Mouse (Mus musculus): Measurements from ENCODE around the gene Sirt4.
"Not testable (repeated sequence)": the region's sequence is repeated elsewhere in the genome, so short reads cannot be mapped to it uniquely, and the experiment has no call there.

The Sirt4 gene

DNA sequence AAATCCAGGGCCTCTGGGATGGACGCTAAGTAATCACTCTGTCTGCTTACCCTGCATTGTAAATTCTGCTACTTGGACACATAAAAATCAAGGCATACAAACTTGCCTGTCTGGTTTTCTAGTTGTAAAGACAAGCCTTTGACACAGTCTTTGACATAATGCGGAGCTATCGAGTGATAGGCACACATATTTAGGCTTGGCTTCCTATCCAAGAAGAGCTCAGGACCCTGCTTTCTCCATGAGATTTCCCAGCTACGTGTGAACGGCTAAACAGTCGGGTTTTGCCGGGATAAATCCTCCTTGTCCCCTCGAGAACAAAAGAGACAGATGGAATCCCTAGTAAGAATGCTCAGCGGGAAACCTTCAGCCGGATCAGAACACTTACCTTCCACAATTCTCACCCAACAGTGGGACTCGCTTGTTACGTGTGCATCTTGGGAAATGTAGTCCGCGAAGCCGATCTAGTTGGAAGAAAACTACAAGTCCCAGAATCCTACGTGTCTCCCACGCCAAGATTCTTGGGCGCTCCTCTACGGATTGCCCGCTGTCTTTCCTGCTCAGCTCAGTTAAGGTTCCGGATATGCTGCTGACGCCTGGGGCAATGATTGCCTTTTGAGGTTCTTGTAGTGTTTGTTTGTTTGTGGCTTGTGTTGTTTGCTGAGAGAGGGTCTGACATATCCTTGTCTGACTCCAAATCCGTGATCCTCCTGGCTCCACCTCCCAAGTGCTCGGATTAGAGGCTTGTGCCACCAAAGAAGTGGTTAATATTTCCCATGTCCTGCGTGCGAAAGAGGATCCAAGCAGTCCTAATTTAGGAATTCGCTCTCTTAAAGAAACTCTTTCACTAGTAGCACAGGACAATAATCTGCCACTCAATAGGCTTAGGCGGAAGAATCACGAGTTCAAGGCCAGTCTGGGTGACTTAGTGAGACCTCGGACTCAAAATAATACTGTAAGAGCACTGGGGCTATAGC, at the start of gene Sirt4:
Gene Sirt4 (minus strand): TSS at position 779 of the 974 bp plus-strand sequence.
- DNase-seq (ENCODE audit: low spot score), result peak; percentile 68

DNA sequence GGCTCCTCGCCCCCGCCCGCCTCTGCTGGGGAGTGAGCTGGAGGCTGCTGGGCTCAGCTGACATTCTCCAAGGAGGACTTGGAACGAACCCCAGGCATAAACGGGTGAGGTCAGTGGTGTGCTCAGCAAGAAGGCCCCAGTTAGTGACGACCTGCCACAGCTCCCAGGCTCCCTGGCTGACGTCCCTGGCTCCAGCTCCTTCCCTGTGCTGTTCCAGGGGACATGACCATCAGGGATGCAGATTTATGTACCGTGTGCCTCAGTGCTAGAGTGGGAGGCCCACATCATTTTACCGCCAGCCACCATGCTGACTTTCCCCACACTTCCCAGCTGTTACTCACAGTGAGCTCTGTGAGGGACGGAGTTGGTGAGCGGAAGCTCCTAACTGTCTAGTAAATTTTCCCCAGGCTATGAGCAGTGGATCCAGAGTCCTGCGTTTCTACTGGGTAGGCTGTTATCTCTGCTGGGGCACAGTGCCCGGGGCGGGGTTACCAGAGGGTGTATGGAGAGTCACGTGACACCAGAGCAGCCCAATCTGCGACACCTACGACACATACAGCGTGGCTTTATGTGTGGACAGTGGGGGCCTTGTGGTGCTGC, 47.2 kb upstream of the Sirt4 start:
- peak; percentile 76 for DNase-seq (ENCODE audit: low spot score)

GRCm38 (mm10) chr5:115530447-115530809, 45.9 kb upstream of the Sirt4 start:
- no peak for DNase-seq (ENCODE audit: low spot score)

DNA sequence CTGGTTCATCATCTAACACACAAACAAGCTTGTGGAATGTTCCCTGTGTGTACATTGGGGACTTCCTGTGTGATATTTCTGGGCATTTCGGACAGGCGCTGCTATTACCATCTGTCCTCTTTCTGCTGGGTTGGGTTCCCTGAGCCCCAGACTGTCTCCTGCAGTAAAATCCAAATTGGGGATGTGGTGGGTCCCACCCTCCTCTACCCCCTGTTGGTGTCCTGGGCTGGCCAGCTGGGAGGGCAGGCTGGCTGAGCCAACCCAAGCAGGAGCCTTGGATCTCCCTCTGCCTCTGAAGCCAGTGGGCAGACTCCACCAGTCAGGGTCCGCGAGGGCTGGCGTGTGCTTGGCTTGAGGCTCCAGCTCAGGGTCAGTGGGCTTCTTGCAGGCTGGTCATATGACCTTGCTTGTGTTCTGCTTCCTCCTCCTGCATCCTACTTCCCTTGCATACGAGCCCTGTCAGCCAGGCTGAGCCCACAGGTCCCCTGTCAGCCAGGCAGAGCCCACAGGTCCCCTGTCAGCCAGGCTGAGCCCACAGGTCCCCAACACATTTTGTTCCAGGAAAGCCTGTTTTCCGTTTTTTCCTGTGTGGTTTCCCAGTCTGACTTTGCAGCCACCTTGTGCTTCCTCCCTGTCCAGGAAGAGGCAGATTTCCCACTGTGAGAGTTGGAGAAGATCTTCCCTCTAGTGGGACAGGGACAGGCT, 45.4 kb upstream of the Sirt4 start:
- DNase-seq (ENCODE audit: low spot score), result no peak

GRCm38 (mm10) chr5:115529364-115529741, 44.8 kb upstream of the Sirt4 start:
- DNase-seq (ENCODE audit: low spot score), result no peak

DNA sequence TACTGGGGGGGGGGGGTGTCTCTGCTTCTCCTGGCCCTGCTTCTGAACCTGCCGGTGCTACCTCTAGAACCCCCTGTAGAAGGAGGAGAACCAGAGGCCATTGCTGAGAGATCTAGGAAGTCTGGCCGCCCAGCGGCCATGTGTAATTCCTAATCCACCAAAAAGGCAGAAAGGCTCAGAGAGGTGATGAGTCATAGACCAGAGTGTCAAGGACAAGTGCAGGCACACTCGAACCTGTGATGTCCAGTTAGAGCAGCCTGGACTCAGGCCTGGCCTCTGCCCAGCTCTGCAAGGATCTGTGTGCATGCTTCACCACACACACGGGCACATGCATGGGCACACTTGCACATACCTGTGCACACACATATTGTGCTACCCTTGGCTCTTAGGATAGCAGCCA, 43.6 kb upstream of the Sirt4 start:
- DNase-seq (ENCODE audit: low spot score), result no peak

GRCm38 (mm10) chr5:115526456-115527202, 42.1 kb upstream of the Sirt4 start:
- DNase-seq (ENCODE audit: low spot score), result no peak

- DNase-seq (ENCODE audit: low spot score), result no peak
Measured at GRCm38 (mm10) chr5:115525943-115526342, 41.4 kb upstream of the Sirt4 start.

- no peak for DNase-seq (ENCODE audit: low spot score)
Measured at GRCm38 (mm10) chr5:115525416-115525815, 40.9 kb upstream of the Sirt4 start.

- DNase-seq (ENCODE audit: low spot score), result no peak
Measured at GRCm38 (mm10) chr5:115524471-115524870, 39.9 kb upstream of the Sirt4 start.

GRCm38 (mm10) chr5:115523971-115524370, 39.4 kb upstream of the Sirt4 start:
- DNase-seq (ENCODE audit: low spot score), result no peak

GRCm38 (mm10) chr5:115522981-115523499, 38.5 kb upstream of the Sirt4 start:
- DNase-seq (ENCODE audit: low spot score), result no peak

- no peak for DNase-seq (ENCODE audit: low spot score)
Measured at GRCm38 (mm10) chr5:115522531-115522930, 38.0 kb upstream of the Sirt4 start.

DNA sequence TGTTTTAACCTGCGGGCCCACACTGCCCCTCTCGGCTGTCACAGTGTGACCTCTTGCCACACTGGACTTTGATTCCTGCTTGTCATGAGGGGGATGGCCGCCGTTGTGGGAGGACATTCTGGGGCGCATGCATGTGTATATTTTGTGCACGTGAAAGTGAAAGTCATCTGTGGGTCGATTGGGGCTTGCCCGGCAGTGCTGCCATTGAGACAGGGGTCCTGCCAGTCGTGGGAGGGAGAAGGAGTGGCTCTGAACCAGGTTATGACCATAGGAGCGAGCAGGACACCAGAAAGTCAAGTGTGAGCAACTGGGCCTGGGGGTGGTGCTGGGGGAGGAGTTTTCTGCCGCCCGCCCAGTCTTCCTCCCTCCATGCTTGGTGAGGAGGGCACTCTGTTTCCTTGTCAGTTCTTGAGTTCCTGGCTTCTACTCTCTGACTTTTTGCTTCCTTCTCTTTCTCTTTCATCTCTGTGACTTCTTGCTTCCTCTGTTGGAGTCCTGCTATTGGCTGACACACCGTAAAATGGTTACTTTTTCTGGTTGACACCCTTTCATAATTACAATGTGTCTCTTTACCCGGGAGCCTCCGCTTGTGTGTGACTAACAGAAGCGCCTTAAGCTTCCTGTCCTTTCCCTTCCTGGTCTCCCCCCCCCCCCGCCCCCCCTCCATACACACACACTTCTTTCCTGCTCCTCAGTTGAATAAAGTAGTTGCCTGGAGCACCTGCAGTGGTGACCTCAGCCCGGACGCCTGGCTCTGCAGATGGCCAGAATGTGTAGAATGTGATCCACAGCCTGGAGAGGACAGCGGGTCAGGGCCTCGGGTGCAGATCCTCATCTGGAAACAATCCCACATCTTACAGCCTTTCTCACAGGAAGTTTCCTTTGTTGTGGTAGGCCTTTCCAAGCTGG, 37.3 kb upstream of the Sirt4 start:
- DNase-seq (ENCODE audit: low spot score), result no peak

GRCm38 (mm10) chr5:115520325-115520869, 35.9 kb upstream of the Sirt4 start:
- DNase-seq (ENCODE audit: low spot score), result no peak

DNA sequence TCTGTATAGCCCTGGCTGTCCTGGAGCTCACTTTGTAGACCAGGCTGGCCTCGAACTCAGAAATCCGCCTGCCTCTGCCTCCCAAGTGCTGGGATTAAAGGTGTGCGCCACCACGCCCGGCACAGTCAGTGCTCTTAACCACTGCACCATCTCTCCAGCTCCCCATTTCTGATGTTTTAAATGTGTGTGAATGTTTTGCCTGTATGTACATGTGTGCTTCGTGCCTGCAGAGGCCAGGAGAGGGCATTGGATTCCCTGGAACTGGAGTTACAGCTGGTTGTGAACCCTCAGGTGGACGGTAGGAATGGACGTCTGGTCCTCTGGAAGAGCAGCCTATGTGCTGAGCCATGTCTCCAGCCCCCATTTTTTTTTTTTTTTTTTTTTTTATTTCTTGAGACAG, 33.7 kb upstream of the Sirt4 start:
- not testable (repeated sequence) for DNase-seq (ENCODE audit: low spot score)

DNA sequence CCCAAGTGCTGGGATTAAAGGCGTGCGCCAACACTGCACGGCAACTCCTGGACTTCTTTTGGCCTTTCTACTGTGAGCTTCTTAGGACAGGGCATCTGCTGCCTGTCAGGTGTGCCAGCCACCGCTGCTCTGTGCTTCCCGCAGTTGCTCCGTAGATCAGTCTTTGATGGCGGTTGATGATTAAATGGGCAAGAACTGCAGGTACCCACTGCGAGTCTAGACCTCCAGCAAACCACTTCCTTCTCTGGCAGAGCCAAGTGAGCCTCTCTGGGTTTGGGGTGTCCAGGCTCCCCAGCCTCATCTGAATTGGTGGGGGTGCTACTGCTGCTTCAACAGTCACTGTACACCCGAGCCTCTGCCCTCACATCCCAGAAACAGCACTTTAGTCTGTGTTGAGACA, 33.0 kb upstream of the Sirt4 start:
- DNase-seq (ENCODE audit: low spot score), result no peak

DNA sequence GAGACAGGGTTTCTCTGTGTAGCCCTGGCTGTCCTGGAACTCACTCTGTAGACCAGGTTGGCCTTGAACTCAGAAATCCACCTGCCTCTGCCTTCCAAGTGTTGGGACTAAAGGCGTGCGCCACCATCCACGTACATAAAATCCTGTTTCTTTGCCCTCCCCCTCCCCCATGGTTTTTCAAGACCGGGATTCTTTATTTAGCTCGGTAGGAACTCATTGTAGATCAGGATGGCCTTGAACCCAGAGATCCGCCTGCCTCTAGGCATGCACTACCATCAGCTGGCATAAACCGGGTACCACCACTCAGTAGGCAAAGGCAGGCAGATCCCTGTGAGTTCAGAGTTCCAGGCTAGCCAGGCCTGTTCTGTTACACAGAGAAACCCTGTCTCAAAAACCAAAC, 32.4 kb upstream of the Sirt4 start:
- no peak for DNase-seq (ENCODE audit: low spot score)

GRCm38 (mm10) chr5:115516081-115516907, 31.8 kb upstream of the Sirt4 start:
- no peak for DNase-seq (ENCODE audit: low spot score)
